Mouse (Mus musculus) liver, embryonic 14.5 days (tissue): Measurements from ENCODE around the gene Pxmp4. TPM values are rescaled to one million over a fixed set of nuclear protein-coding genes. Genes with fewer than 3 reads are reported as not detected.
A peak's percentile ranks its signal among the peaks of the same experiment; 100 is the strongest.

Experiments
- ATAC-seq: fragments of 200-750 bp; cut with Nextera tagmentation; 2 replicates; pipeline ENCODE4 v1.8.0; 2017; ENCODE audit warnings: moderate number of reproducible peaks, mild to moderate bottlenecking, moderate library complexity; ENCODE audit not compliant: insufficient read depth
- DNase-seq, 3 experiments: peaks; one replicate each; pipeline ENCODE4 v3.0.0-alpha.2; 2012 to 2013; ENCODE audit warnings: low read depth in 3 of 3, low spot score in 3 of 3
- H3K27ac ChIP-seq: fragments of 300-500 bp; sonication (generic); 2 replicates; pipeline ENCODE4 v1.5.1; 2014; ENCODE audit warnings: moderate library complexity, mild to moderate bottlenecking, control low read depth, inconsistent platforms
- H3K27me3 ChIP-seq: fragments of 300-500 bp; sonication (generic); 2 replicates; pipeline ENCODE4 v1.6.1; 2014; ENCODE audit warnings: mild to moderate bottlenecking, low read length, moderate library complexity; ENCODE audit not compliant: control insufficient read depth, insufficient read depth
- H3K36me3 ChIP-seq: fragments of 300-500 bp; sonication (generic); replicated peaks from 2 replicates; pipeline ENCODE4 v1.6.1; 2014; ENCODE audit warnings: low read depth; ENCODE audit not compliant: control insufficient read depth, insufficient read depth
- H3K4me1 ChIP-seq, 2 experiments: fragments of 200-500 bp in 1 of 2; fragments of 300-500 bp in 1 of 2; sonication (generic) in 1 of 2; replicated peaks; 2 replicates each; pipeline ENCODE4 v1.6.1; 2012 to 2014; ENCODE audit warnings: antibody characterized with exemption in 1 of 2, inconsistent platforms in 1 of 2, low read length in 1 of 2; ENCODE audit not compliant: control insufficient read depth in 2 of 2, insufficient read depth in 2 of 2
- H3K4me2 ChIP-seq: fragments of 300-500 bp; sonication (generic); 2 replicates; pipeline ENCODE4 v1.6.1; 2014; ENCODE audit warnings: low read depth, mild to moderate bottlenecking, control low read depth, moderate library complexity
- H3K4me3 ChIP-seq, 2 experiments: fragments of 200-500 bp in 1 of 2; fragments of 300-500 bp in 1 of 2; sonication (generic) in 1 of 2; 2 replicates each; pipeline ENCODE4 v1.5.1; 2012 to 2014; ENCODE audit warnings: low read depth in 2 of 2, low read length in 2 of 2, mild to moderate bottlenecking in 2 of 2, control low read depth in 1 of 2, inconsistent platforms in 1 of 2, moderate library complexity in 1 of 2; ENCODE audit not compliant: insufficient read depth in 1 of 2
- H3K9ac ChIP-seq: fragments of 300-500 bp; sonication (generic); replicated peaks from 2 replicates; pipeline ENCODE4 v1.6.1; 2014; ENCODE audit warnings: mild to moderate bottlenecking, control low read depth, moderate library complexity
- H3K9me3 ChIP-seq: fragments of 300-500 bp; sonication (generic); 2 replicates; pipeline ENCODE4 v1.6.1; 2016; ENCODE audit warnings: low read length, mixed read lengths; ENCODE audit not compliant: control insufficient read depth
- CTCF ChIP-seq: IDR thresholded peaks from 2 replicates; pipeline ENCODE4 v1.5.1; 2016; ENCODE audit warnings: antibody characterized with exemption, low read depth, control low read depth
- EP300 ChIP-seq: IDR thresholded peaks from 2 replicates; pipeline ENCODE4 v1.6.1; 2016; ENCODE audit warnings: antibody characterized with exemption, low read depth
- WGBS: fragments of 180-500 bp; shearing (Covaris S2); extraction: QIAGEN DNeasy Blood & Tissue Kit; methylation state at CpG from one replicate; pipeline ENCODE4 v1.1.7; 2014; ENCODE audit not compliant: insufficient replicate concordance; 5-methylcytosine and 5-hydroxymethylcytosine counted together
- polyA plus RNA-seq, 2 experiments: library from polyadenylated mRNA; depleted of rRNA in 1 of 2; stranded (reverse) in 1 of 2; unstranded in 1 of 2; fragments of >200 nt; fragmentation: Nextera tagmentation in 1 of 2; extraction: Ambion mirVana in 1 of 2; gene quantifications; 2 replicates each; pipeline versions ENCODE4 v1.2.1 to v1.2.3; 2012 to 2014

Pxmp4 gene
- polyA plus RNA-seq, 2 experiments, result 18.7 to 30.2 TPM

DNA sequence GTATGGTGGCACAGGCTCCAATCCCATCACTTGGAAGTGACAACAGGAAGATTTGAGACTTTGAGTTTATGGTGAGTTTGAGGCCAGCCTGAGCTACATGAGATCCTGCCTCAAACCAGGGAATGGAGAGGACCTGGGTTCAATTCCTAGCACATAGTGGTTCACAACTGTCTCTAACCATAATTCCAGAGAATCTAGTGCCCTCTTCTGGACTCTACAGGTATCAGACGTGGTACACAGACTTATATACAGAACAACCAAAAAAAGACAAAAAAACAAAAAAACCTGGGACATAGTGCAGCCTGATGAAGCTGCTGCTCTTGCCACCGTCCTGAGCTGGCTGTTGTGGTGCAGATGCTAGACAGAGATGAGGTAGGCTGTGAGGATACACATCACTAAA is 61.9 kb downstream of the Pxmp4 start:
- H3K4me1 ChIP-seq, result peaks cover 0 to 4% of the 10 kb centered on the region in 2 experiments; a peak in 1 of 4 replicates
- no peaks in the 10 kb centered on the region for H3K9me3 ChIP-seq
- no peaks in the 10 kb centered on the region for H3K36me3 ChIP-seq
- H3K9ac ChIP-seq, result no peak overlapping the region
- H3K4me3 ChIP-seq, result no peak overlapping the region
- no peaks in the 10 kb centered on the region for H3K27me3 ChIP-seq
- TF ChIP-seq CTCF (no peak), EP300 (no peak)
- WGBS, result 50% methylated on average over 2 of the region's 2 CpGs
- H3K27ac ChIP-seq, result no peak overlapping the region
- DNase-seq (no peak), ATAC-seq (no peak)
- H3K4me2 ChIP-seq, result no peak overlapping the region

DNA sequence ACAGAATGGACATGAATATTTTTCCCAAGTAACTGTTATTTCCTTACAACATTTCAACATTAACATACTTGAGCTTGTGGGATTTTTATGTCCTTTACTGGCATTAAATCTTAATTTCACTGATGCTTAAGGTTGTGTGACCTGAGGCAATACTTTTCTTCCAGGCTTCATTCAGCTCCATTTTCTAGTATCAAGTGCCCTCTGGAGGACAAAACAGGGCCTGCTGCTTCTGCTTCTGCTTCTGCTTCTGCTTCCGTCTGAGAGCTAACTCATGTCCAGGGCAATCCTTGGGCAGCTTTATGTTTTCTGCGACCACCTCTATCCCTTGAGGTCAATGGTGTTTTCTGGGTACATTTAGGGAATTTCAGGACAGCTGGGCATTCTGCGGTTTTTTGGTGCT is 63.8 kb downstream of the Pxmp4 start:
- H3K9me3 ChIP-seq, result no peaks in the 10 kb centered on the region
- TF ChIP-seq EP300 (no peak), CTCF (peak; percentile 61)
- 48% methylated on average over 3 of the region's 3 CpGs for WGBS
- DNase-seq (no peak), ATAC-seq (no peak)
- H3K27me3 ChIP-seq, result no peaks in the 10 kb centered on the region
- H3K36me3 ChIP-seq, result no peaks in the 10 kb centered on the region
- peaks cover 0 to 4% of the 10 kb centered on the region in 2 experiments; a peak in 1 of 4 replicates for H3K4me1 ChIP-seq
- H3K4me3 ChIP-seq, result no peak overlapping the region
- no peak overlapping the region for H3K27ac ChIP-seq
- H3K9ac ChIP-seq, result no peak overlapping the region
- H3K4me2 ChIP-seq, result no peak overlapping the region

DNA sequence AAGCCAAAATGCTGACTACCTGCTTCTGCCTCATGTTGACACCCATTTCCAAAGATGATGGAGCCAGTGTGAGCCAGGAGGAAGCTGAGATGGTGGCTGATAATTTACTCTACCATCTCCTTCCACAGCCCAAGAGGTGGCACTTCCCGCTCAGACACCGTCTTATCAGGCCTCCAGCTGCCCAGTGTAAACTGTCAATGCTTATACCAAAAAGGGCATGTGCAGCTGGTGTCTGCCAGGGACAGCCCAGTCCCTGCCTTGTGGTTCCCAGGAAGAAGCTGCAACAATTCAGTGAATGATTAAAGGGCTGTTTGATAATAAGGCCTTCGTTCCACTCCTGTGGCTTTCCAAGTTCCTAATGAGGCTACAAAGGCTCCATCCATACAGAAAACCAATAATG is 64.8 kb downstream of the Pxmp4 start:
- TF ChIP-seq CTCF (no peak), EP300 (no peak)
- no peak overlapping the region for H3K9ac ChIP-seq
- no peaks in the 10 kb centered on the region for H3K27me3 ChIP-seq
- H3K4me2 ChIP-seq, result no peak overlapping the region
- H3K36me3 ChIP-seq, result no peaks in the 10 kb centered on the region
- H3K9me3 ChIP-seq, result no peaks in the 10 kb centered on the region
- H3K27ac ChIP-seq, result no peak overlapping the region
- WGBS, result 19% methylated on average over 3 of the region's 3 CpGs
- DNase-seq (no peak), ATAC-seq (0 out of 2 replicates have a peak, but pooled peaks have one; percentile 41)
- H3K4me3 ChIP-seq, result no peak overlapping the region
- H3K4me1 ChIP-seq, result peaks cover 0 to 4% of the 10 kb centered on the region in 2 experiments; a peak in 1 of 4 replicates

DNA sequence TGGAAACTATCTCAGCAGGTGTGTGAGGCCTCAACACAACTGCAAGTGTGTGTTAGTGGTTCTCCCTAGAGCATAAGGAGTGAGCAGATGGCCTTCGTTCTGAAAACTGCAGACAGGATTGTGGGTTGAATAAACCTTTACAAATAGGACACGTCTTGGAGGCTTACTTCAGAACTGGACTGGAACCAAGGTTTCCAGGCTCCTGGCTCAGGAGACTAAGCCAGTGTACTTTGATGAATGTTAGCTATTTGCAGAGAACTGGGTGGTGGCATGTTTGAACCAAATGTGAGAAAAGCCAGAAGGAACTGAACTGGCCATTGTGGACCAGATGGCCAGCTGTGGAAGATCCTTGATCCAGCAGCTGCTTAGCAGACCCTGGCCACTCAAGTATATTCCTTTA is 65.2 kb downstream of the Pxmp4 start:
- no peaks in the 10 kb centered on the region for H3K36me3 ChIP-seq
- WGBS, result 62% methylated on average over 2 of the region's 2 CpGs
- DNase-seq, result no peak
- no peak overlapping the region for H3K4me3 ChIP-seq
- no peaks in the 10 kb centered on the region for H3K9me3 ChIP-seq
- peaks cover 0 to 4% of the 10 kb centered on the region in 2 experiments; a peak in 1 of 4 replicates for H3K4me1 ChIP-seq
- H3K27ac ChIP-seq, result no peak overlapping the region
- H3K27me3 ChIP-seq, result no peaks in the 10 kb centered on the region
- ATAC-seq, result no peak
- TF ChIP-seq CTCF (no peak), EP300 (no peak)
- H3K9ac ChIP-seq, result no peak overlapping the region
- no peak overlapping the region for H3K4me2 ChIP-seq

Other genes with a start within 250 kb of the Pxmp4 start
- 7.5 and 10.0 TPM in 2 replicates for gene Cdk5rap1, start 230.7 kb downstream of the Pxmp4 start, polyA plus RNA-seq (2012; rRNA removed)
- gene Cdk5rap1, start 230.7 kb downstream of the Pxmp4 start, polyA plus RNA-seq (2014; fragmentation: Nextera tagmentation; extraction: Ambion mirVana), result 4.2 and 9.5 TPM in 2 replicates
- gene Snta1, start 195.6 kb downstream of the Pxmp4 start, polyA plus RNA-seq (2012; rRNA removed), result 1.5 and 1.6 TPM in 2 replicates
- 0.64 and 0.70 TPM in 2 replicates for gene Snta1, start 195.6 kb downstream of the Pxmp4 start, polyA plus RNA-seq (2014; fragmentation: Nextera tagmentation; extraction: Ambion mirVana)
- 3.2 and 4.1 TPM in 2 replicates for gene Cbfa2t2, start 167.2 kb downstream of the Pxmp4 start, polyA plus RNA-seq (2012; rRNA removed)
- 5.3 and 5.8 TPM in 2 replicates for gene Cbfa2t2, start 167.2 kb downstream of the Pxmp4 start, polyA plus RNA-seq (2014; fragmentation: Nextera tagmentation; extraction: Ambion mirVana)
- 1.3 TPM in 2 replicates for gene 1700003F12Rik, start 56.6 kb downstream of the Pxmp4 start, polyA plus RNA-seq (2012; rRNA removed)
- gene 1700003F12Rik, start 56.6 kb downstream of the Pxmp4 start, polyA plus RNA-seq (2014; fragmentation: Nextera tagmentation; extraction: Ambion mirVana), result 0.90 and 1.1 TPM in 2 replicates
- gene Actl10, start 51.9 kb downstream of the Pxmp4 start, polyA plus RNA-seq (2012; rRNA removed), result 0.05 TPM in 1 of 2 replicates, not detected in the other
- not detected in 2 replicates for gene Actl10, start 51.9 kb downstream of the Pxmp4 start, polyA plus RNA-seq (2014; fragmentation: Nextera tagmentation; extraction: Ambion mirVana)
- gene Necab3, start 44.8 kb downstream of the Pxmp4 start, polyA plus RNA-seq (2012; rRNA removed), result 0.80 and 1.7 TPM in 2 replicates
- 0.87 and 0.96 TPM in 2 replicates for gene Necab3, start 44.8 kb downstream of the Pxmp4 start, polyA plus RNA-seq (2014; fragmentation: Nextera tagmentation; extraction: Ambion mirVana)
- gene E2f1, start 33.8 kb downstream of the Pxmp4 start, polyA plus RNA-seq (2012; rRNA removed), result 26.2 and 26.4 TPM in 2 replicates
- gene E2f1, start 33.8 kb downstream of the Pxmp4 start, polyA plus RNA-seq (2014; fragmentation: Nextera tagmentation; extraction: Ambion mirVana), result 6.0 and 7.6 TPM in 2 replicates
- gene Zfp341, start 9.6 kb upstream of the Pxmp4 start, polyA plus RNA-seq (2012; rRNA removed), result 3.6 and 3.9 TPM in 2 replicates
- gene Zfp341, start 9.6 kb upstream of the Pxmp4 start, polyA plus RNA-seq (2014; fragmentation: Nextera tagmentation; extraction: Ambion mirVana), result 1.1 and 2.2 TPM in 2 replicates
- gene 4930519P11Rik, start 9.7 kb upstream of the Pxmp4 start, polyA plus RNA-seq (2012; rRNA removed), result 0.35 TPM in 1 of 2 replicates, not detected in the other
- gene 4930519P11Rik, start 9.7 kb upstream of the Pxmp4 start, polyA plus RNA-seq (2014; fragmentation: Nextera tagmentation; extraction: Ambion mirVana), result 0.32 TPM in 1 of 2 replicates, not detected in the other
- 48.0 and 84.2 TPM in 2 replicates for gene Chmp4b, start 48.0 kb upstream of the Pxmp4 start, polyA plus RNA-seq (2012; rRNA removed)
- 8.1 and 9.1 TPM in 2 replicates for gene Chmp4b, start 48.0 kb upstream of the Pxmp4 start, polyA plus RNA-seq (2014; fragmentation: Nextera tagmentation; extraction: Ambion mirVana)
- gene Gm14214, start 166.3 kb upstream of the Pxmp4 start, polyA plus RNA-seq (2012; rRNA removed), result not detected in 2 replicates
- not detected in 2 replicates for gene Gm14214, start 166.3 kb upstream of the Pxmp4 start, polyA plus RNA-seq (2014; fragmentation: Nextera tagmentation; extraction: Ambion mirVana)
- 204 and 237 TPM in 2 replicates for gene Raly, start 187.4 kb upstream of the Pxmp4 start, polyA plus RNA-seq (2012; rRNA removed)
- 35.9 and 37.4 TPM in 2 replicates for gene Raly, start 187.4 kb upstream of the Pxmp4 start, polyA plus RNA-seq (2014; fragmentation: Nextera tagmentation; extraction: Ambion mirVana)
- gene a, start 187.7 kb upstream of the Pxmp4 start, polyA plus RNA-seq (2012; rRNA removed), result 0.25 TPM in 1 of 2 replicates, not detected in the other
- 0.36 TPM in 1 of 2 replicates, not detected in the other for gene a, start 187.7 kb upstream of the Pxmp4 start, polyA plus RNA-seq (2014; fragmentation: Nextera tagmentation; extraction: Ambion mirVana)